Mouse (Mus musculus) embryonic fibroblast, embryonic 13.5 days (primary cell): ENCODE measurements around the gene Cntd1. TPM values are rescaled to one million over a fixed set of nuclear protein-coding genes. Genes with fewer than 3 reads are reported as not detected.

Source experiments
- H3K27ac ChIP-seq: 2 replicates; pipeline ENCODE4 v1.5.1; 2012; ENCODE audit warnings: low read length, control low read depth, inconsistent platforms; ENCODE audit not compliant: insufficient read depth
- H3K4me1 ChIP-seq: 2 replicates; pipeline ENCODE4 v1.6.1; 2011; ENCODE audit warnings: low read length; ENCODE audit not compliant: control insufficient read depth, insufficient read depth
- H3K4me3 ChIP-seq: 2 replicates; pipeline ENCODE4 v1.5.1; 2011; ENCODE audit warnings: mild to moderate bottlenecking, control low read depth, low read length; ENCODE audit not compliant: insufficient read depth
- CTCF ChIP-seq: IDR thresholded peaks from 2 replicates; pipeline ENCODE4 v1.5.1; 2011; ENCODE audit warnings: mild to moderate bottlenecking, control low read depth, low read length, moderate library complexity, borderline replicate concordance; ENCODE audit not compliant: insufficient read depth
- POLR2A ChIP-seq: IDR thresholded peaks from 2 replicates; pipeline ENCODE4 v1.6.1; 2011; ENCODE audit warnings: low read depth, mild to moderate bottlenecking, control low read depth, low read length, moderate library complexity
- polyA plus RNA-seq: library from polyadenylated mRNA; stranded (reverse); fragments of >200 nt; gene quantifications from 2 replicates; pipeline ENCODE4 v1.2.4, GENCODE M21; 2011; ENCODE audit warnings: low read depth; ENCODE audit not compliant: missing spikeins, insufficient read length

Gene Cntd1
- polyA plus RNA-seq, result 0.87 and 1.0 TPM in 2 replicates

GRCm38 (mm10) chr11:101278223-101279192 is at the start of gene Cntd1, which contains the start of gene Coa3:
Cntd1 (plus strand) TSS chr11:101279012.
Coa3 (minus strand) TSS chr11:101279114.
- peaks cover 5% of the 10 kb centered on the region; the same call in 1 of the 2 replicates for H3K4me1 ChIP-seq
- H3K27ac ChIP-seq, result peak within 1 kb of the TSS; percentile 58
- H3K4me3 ChIP-seq, result peak within 1 kb of the TSS; percentile 73
- TF ChIP-seq CTCF (no peak), POLR2A (peak; percentile 88)

- H3K4me3 ChIP-seq, result no peak overlapping the region
- no peak overlapping the region for H3K27ac ChIP-seq
- TF ChIP-seq CTCF, result no peak
- no peak for TF ChIP-seq POLR2A
- H3K4me1 ChIP-seq, result peaks cover 2% of the 10 kb centered on the region; the same call in 1 of the 2 replicates
Measured at GRCm38 (mm10) chr11:101229361-101229900, 49.4 kb upstream of the Cntd1 start.

GRCm38 (mm10) chr11:101230061-101230511 is 48.7 kb upstream of the Cntd1 start:
- H3K4me3 ChIP-seq, result no peak overlapping the region
- peaks cover 2% of the 10 kb centered on the region; the same call in 1 of the 2 replicates for H3K4me1 ChIP-seq
- H3K27ac ChIP-seq, result no peak overlapping the region
- TF ChIP-seq CTCF (no peak), POLR2A (no peak)

GRCm38 (mm10) chr11:101230526-101230925 is 48.3 kb upstream of the Cntd1 start:
- H3K27ac ChIP-seq, result no peak overlapping the region
- H3K4me3 ChIP-seq, result no peak overlapping the region
- peaks cover 2% of the 10 kb centered on the region; the same call in 1 of the 2 replicates for H3K4me1 ChIP-seq
- TF ChIP-seq POLR2A (no peak), CTCF (no peak)

GRCm38 (mm10) chr11:101230991-101231871 is 47.6 kb upstream of the Cntd1 start:
- H3K27ac ChIP-seq, result no peak overlapping the region
- TF ChIP-seq POLR2A, result no peak
- TF ChIP-seq CTCF, result no peak
- H3K4me1 ChIP-seq, result peaks cover 2% of the 10 kb centered on the region; the same call in 1 of the 2 replicates
- H3K4me3 ChIP-seq, result no peak overlapping the region

GRCm38 (mm10) chr11:101232010-101232839 is 46.6 kb upstream of the Cntd1 start:
- TF ChIP-seq CTCF, result no peak
- TF ChIP-seq POLR2A, result no peak
- H3K4me1 ChIP-seq, result peaks cover 2% of the 10 kb centered on the region; the same call in 1 of the 2 replicates
- H3K27ac ChIP-seq, result no peak overlapping the region
- no peak overlapping the region for H3K4me3 ChIP-seq

- Histone ChIP-seq H3K4me3 (no peak overlapping the region), H3K27ac (no peak overlapping the region), H3K4me1 (peaks cover 2% of the 10 kb centered on the region; the same call in 1 of the 2 replicates)
- TF ChIP-seq POLR2A (no peak), CTCF (no peak)
Measured at GRCm38 (mm10) chr11:101233240-101233639, 45.6 kb upstream of the Cntd1 start.

GRCm38 (mm10) chr11:101234124-101234523 is 44.7 kb upstream of the Cntd1 start:
- Histone ChIP-seq H3K4me1 (peaks cover 2% of the 10 kb centered on the region; the same call in 1 of the 2 replicates), H3K27ac (no peak overlapping the region), H3K4me3 (no peak overlapping the region)
- TF ChIP-seq CTCF (no peak), POLR2A (no peak)
